Mouse (Mus musculus): Measurements from ENCODE around the gene Gm49601.

GRCm38 (mm10) chr16:18584901-18585510 lies 41.2 kb downstream of the Gm49601 start:
- TF ChIP-seq CTCF (IDR thresholded peaks at IDR 0.05; ENCODE audit: low read depth) (no peak), EP300 (IDR thresholded peaks at IDR 0.05; ENCODE audit: low read depth) (no peak)

All from liver, postnatal 0 days (tissue).